Mouse (Mus musculus) midbrain, embryonic 10.5 days (tissue): ENCODE measurements at regions not wholly inside any gene's neighbourhood (a gene's known extent, or its start where the extent isn't known, plus 50 kb on each side); places are given as distances from the start of the nearest gene placed in this dataset.
A peak's percentile ranks its signal among the peaks of the same experiment; 100 is the strongest.

Source experiments
- DNase-seq: peaks from one replicate; pipeline ENCODE4 v3.0.0-alpha.2; 2017; ENCODE audit warnings: low spot score
- H3K27ac ChIP-seq: fragments of 300-500 bp; sonication (generic); replicated peaks from 2 replicates; pipeline ENCODE4 v1.5.1; 2016; ENCODE audit warnings: mild to moderate bottlenecking
- H3K27me3 ChIP-seq: fragments of 300-500 bp; sonication (generic); 2 replicates; pipeline ENCODE4 v1.6.1; 2016; ENCODE audit warnings: low read depth, mild to moderate bottlenecking; ENCODE audit not compliant: poor library complexity, severe bottlenecking
- H3K36me3 ChIP-seq: fragments of 300-500 bp; sonication (generic); 2 replicates; pipeline ENCODE4 v1.6.1; 2016; ENCODE audit warnings: mild to moderate bottlenecking, moderate library complexity
- H3K4me1 ChIP-seq: fragments of 300-500 bp; sonication (generic); 2 replicates; pipeline ENCODE4 v1.6.1; 2016
- H3K4me3 ChIP-seq: fragments of 300-500 bp; sonication (generic); 2 replicates; pipeline ENCODE4 v1.5.1; 2016; ENCODE audit warnings: mild to moderate bottlenecking, moderate library complexity
- H3K9me3 ChIP-seq: fragments of 300-500 bp; sonication (generic); replicated peaks from 2 replicates; pipeline ENCODE4 v1.6.1; 2016; ENCODE audit warnings: mild to moderate bottlenecking
- WGBS: fragments of 180-500 bp; shearing (Covaris S2); methylation state at CpG from one replicate; pipeline ENCODE4 v1.1.7; 2016; 5-methylcytosine and 5-hydroxymethylcytosine counted together

- Histone ChIP-seq H3K9me3 (no peaks in the 10 kb centered on the region), H3K4me1 (peaks cover 48% of the 10 kb centered on the region), H3K27ac (peak overlapping the region; percentile 59; the same call in 1 of the 2 replicates), H3K4me3 (no peak overlapping the region), H3K36me3 (no peaks in the 10 kb centered on the region), H3K27me3 (peaks cover 72% of the 10 kb centered on the region)
- 11% methylated on average over 9 of the region's 9 CpGs for WGBS
- peak; percentile 53 for DNase-seq
These were observed 50.6 kb upstream of the Grik3 start for GRCm38 (mm10) chr4:125439856-125440255.

GRCm38 (mm10) chr4:125437161-125437822, 53.2 kb upstream of the Grik3 start:
- no peak for DNase-seq
- H3K27ac ChIP-seq, result no peak overlapping the region

GRCm38 (mm10) chr4:125433511-125433910, 57.0 kb upstream of the Grik3 start:
- H3K27me3 ChIP-seq, result peaks cover 20% of the 10 kb centered on the region
- 34% methylated on average over 3 of the region's 3 CpGs for WGBS
- H3K36me3 ChIP-seq, result no peaks in the 10 kb centered on the region
- H3K4me1 ChIP-seq, result peaks cover 22% of the 10 kb centered on the region
- H3K4me3 ChIP-seq, result no peak overlapping the region
- DNase-seq, result no peak
- H3K9me3 ChIP-seq, result no peaks in the 10 kb centered on the region
- no peak overlapping the region for H3K27ac ChIP-seq

More at GRCm38 (mm10) chr4:125437161-125437822, 53.2 kb upstream of the Grik3 start:
- Histone ChIP-seq H3K4me3 (no peak overlapping the region), H3K27me3 (peaks cover 48% of the 10 kb centered on the region), H3K9me3 (no peaks in the 10 kb centered on the region), H3K36me3 (no peaks in the 10 kb centered on the region), H3K4me1 (peaks cover 56% of the 10 kb centered on the region)
- WGBS, result 85% methylated on average over 13 of the region's 13 CpGs

GRCm38 (mm10) chr4:125431648-125432047, 58.9 kb upstream of the Grik3 start:
- Histone ChIP-seq H3K4me1 (peaks cover 13% of the 10 kb centered on the region), H3K4me3 (no peak overlapping the region), H3K27ac (no peak overlapping the region), H3K36me3 (no peaks in the 10 kb centered on the region), H3K9me3 (no peaks in the 10 kb centered on the region), H3K27me3 (peaks cover 14% of the 10 kb centered on the region)
- DNase-seq, result no peak

- Histone ChIP-seq H3K27me3 (peaks cover 13% of the 10 kb centered on the region; the same call in 1 of the 2 replicates), H3K27ac (no peak overlapping the region), H3K36me3 (no peaks in the 10 kb centered on the region), H3K4me3 (no peak overlapping the region), H3K4me1 (peaks cover 8% of the 10 kb centered on the region), H3K9me3 (no peaks in the 10 kb centered on the region)
- no peak for DNase-seq
- 86% methylated on average over 4 of the region's 4 CpGs for WGBS
These were observed 59.7 kb upstream of the Grik3 start for GRCm38 (mm10) chr4:125430845-125431244.

GRCm38 (mm10) chr4:125428736-125429135, 61.8 kb upstream of the Grik3 start:
- H3K4me3 ChIP-seq, result no peak overlapping the region
- no peaks in the 10 kb centered on the region for H3K9me3 ChIP-seq
- H3K27ac ChIP-seq, result no peak overlapping the region
- H3K36me3 ChIP-seq, result no peaks in the 10 kb centered on the region
- 93% methylated on average over 14 of the region's 14 CpGs for WGBS
- peaks cover 6% of the 10 kb centered on the region for H3K4me1 ChIP-seq
- DNase-seq, result no peak
- peaks cover 23% of the 10 kb centered on the region; the same call in 1 of the 2 replicates for H3K27me3 ChIP-seq

- no peak for DNase-seq
- Histone ChIP-seq H3K4me1 (peaks cover 19% of the 10 kb centered on the region), H3K27me3 (peaks cover 69% of the 10 kb centered on the region), H3K4me3 (no peak overlapping the region), H3K36me3 (no peaks in the 10 kb centered on the region), H3K27ac (peak overlapping the region; percentile 30; the same call in 1 of the 2 replicates), H3K9me3 (no peaks in the 10 kb centered on the region)
- 60% methylated on average over 5 of the region's 5 CpGs for WGBS
These were observed 69.8 kb upstream of the Grik3 start for GRCm38 (mm10) chr4:125420561-125421241.

GRCm38 (mm10) chr4:125419491-125420255, 70.8 kb upstream of the Grik3 start:
- WGBS, result 47% methylated on average over 12 of the region's 12 CpGs
- 0 out of 2 replicates have a peak overlapping the region, but pooled peaks have one; percentile 13 for H3K27ac ChIP-seq

GRCm38 (mm10) chr4:125415308-125415707, 75.2 kb upstream of the Grik3 start:
- Histone ChIP-seq H3K27me3 (peaks cover 81% of the 10 kb centered on the region), H3K4me3 (no peak overlapping the region), H3K4me1 (peaks cover 48% of the 10 kb centered on the region), H3K36me3 (no peaks in the 10 kb centered on the region), H3K27ac (no peak overlapping the region), H3K9me3 (no peaks in the 10 kb centered on the region)
- no peak for DNase-seq
- 34% methylated on average over 11 of the region's 11 CpGs for WGBS

More at GRCm38 (mm10) chr4:125419491-125420255, 70.8 kb upstream of the Grik3 start:
- Histone ChIP-seq H3K4me3 (no peak overlapping the region), H3K9me3 (no peaks in the 10 kb centered on the region), H3K4me1 (peaks cover 30% of the 10 kb centered on the region), H3K36me3 (no peaks in the 10 kb centered on the region), H3K27me3 (peaks cover 72% of the 10 kb centered on the region)
- no peak for DNase-seq

- H3K27me3 ChIP-seq, result peaks cover 81% of the 10 kb centered on the region
- no peaks in the 10 kb centered on the region for H3K36me3 ChIP-seq
- H3K4me1 ChIP-seq, result peaks cover 48% of the 10 kb centered on the region
- H3K9me3 ChIP-seq, result no peaks in the 10 kb centered on the region
- no peak for DNase-seq
- H3K27ac ChIP-seq, result 0 out of 2 replicates have a peak overlapping the region, but pooled peaks have one; percentile 13
- WGBS, result 81% methylated on average over 7 of the region's 7 CpGs
- no peak overlapping the region for H3K4me3 ChIP-seq
These were observed 76.4 kb upstream of the Grik3 start for GRCm38 (mm10) chr4:125413833-125414719.

GRCm38 (mm10) chr4:125410736-125411441, 79.6 kb upstream of the Grik3 start:
- Histone ChIP-seq H3K9me3 (no peaks in the 10 kb centered on the region), H3K27ac (peak overlapping the region; percentile 39), H3K27me3 (peaks cover 84% of the 10 kb centered on the region), H3K4me1 (peaks cover 72% of the 10 kb centered on the region), H3K4me3 (no peak overlapping the region), H3K36me3 (no peaks in the 10 kb centered on the region)
- 37% methylated on average over 8 of the region's 8 CpGs for WGBS
- peak; percentile 23 for DNase-seq
